Mouse (Mus musculus) kidney, adult 2 months (tissue): ENCODE results near the gene Tulp4.

ENCODE experiments used
- CTCF ChIP-seq: fragments of 200-500 bp; conservative IDR thresholded peaks from 2 replicates; pipeline ENCODE4 v1.5.1; 2011; ENCODE audit warnings: low read depth, mild to moderate bottlenecking, control low read depth, low read length, moderate library complexity, mixed read lengths; ENCODE audit not compliant: insufficient read depth, insufficient read length
- POLR2A ChIP-seq: fragments of 200-500 bp; IDR thresholded peaks from one replicate; pipeline ENCODE4 v1.6.1; 2011; ENCODE audit warnings: low read depth, low read length, control low read depth

GRCm38 (mm10) chr17:6118861-6119260 is 12.6 kb downstream of the Tulp4 start:
- TF ChIP-seq POLR2A (no peak), CTCF (no peak)
